Mouse (Mus musculus) skeletal muscle tissue, adult 2 months (tissue): ENCODE measurements around the gene Itm2b.
A peak's percentile ranks its signal among the peaks of the same experiment; 100 is the strongest.

Experiments used
- DNase-seq: peaks from one replicate; pipeline ENCODE4 v3.0.0-alpha.2; 2012; ENCODE audit warnings: low read depth, low spot score

The Itm2b gene

GRCm38 (mm10) chr14:73394263-73395006 lies 9.3 kb upstream of the Itm2b start:
- DNase-seq = no peak

- no peak for DNase-seq
Observed at GRCm38 (mm10) chr14:73391457-73391856, 6.4 kb upstream of the Itm2b start.

GRCm38 (mm10) chr14:73390196-73390595 lies 5.1 kb upstream of the Itm2b start:
- DNase-seq = no peak

GRCm38 (mm10) chr14:73389059-73389458 lies 4.0 kb upstream of the Itm2b start:
- DNase-seq = no peak

GRCm38 (mm10) chr14:73388546-73388945 lies 3.5 kb upstream of the Itm2b start:
- peak; percentile 66 for DNase-seq

GRCm38 (mm10) chr14:73386493-73386892 lies 1.4 kb upstream of the Itm2b start:
- no peak for DNase-seq

GRCm38 (mm10) chr14:73385720-73386374 lies 758 bp upstream of the Itm2b start:
- no peak for DNase-seq

GRCm38 (mm10) chr14:73384546-73384912 lies 560 bp downstream of the Itm2b start:
- DNase-seq = peak; percentile 64

GRCm38 (mm10) chr14:73383746-73384145 lies 1.3 kb downstream of the Itm2b start:
- DNase-seq = no peak

GRCm38 (mm10) chr14:73382699-73383098 lies 2.4 kb downstream of the Itm2b start:
- peak; percentile 88 for DNase-seq

GRCm38 (mm10) chr14:73381559-73381958 lies 3.5 kb downstream of the Itm2b start:
- DNase-seq = no peak

- DNase-seq = no peak
Observed at GRCm38 (mm10) chr14:73377804-73378203, 7.3 kb downstream of the Itm2b start.

- no peak for DNase-seq
Observed at GRCm38 (mm10) chr14:73376920-73377319, 8.2 kb downstream of the Itm2b start.

- no peak for DNase-seq
Observed at GRCm38 (mm10) chr14:73375903-73376302, 9.2 kb downstream of the Itm2b start.

GRCm38 (mm10) chr14:73375445-73375844 lies 9.6 kb downstream of the Itm2b start:
- DNase-seq = no peak

- peak; percentile 59 for DNase-seq
Observed at GRCm38 (mm10) chr14:73374315-73374890, 10.7 kb downstream of the Itm2b start.

GRCm38 (mm10) chr14:73373606-73374005 lies 11.5 kb downstream of the Itm2b start:
- DNase-seq = no peak

- DNase-seq = no peak
Observed at GRCm38 (mm10) chr14:73372990-73373389, 12.1 kb downstream of the Itm2b start.

- no peak for DNase-seq
Observed at GRCm38 (mm10) chr14:73371577-73371976, 13.5 kb downstream of the Itm2b start.

- no peak for DNase-seq
Observed at GRCm38 (mm10) chr14:73370695-73371372, 14.3 kb downstream of the Itm2b start.

- no peak for DNase-seq
Observed at GRCm38 (mm10) chr14:73370078-73370670, 14.9 kb downstream of the Itm2b start.

- DNase-seq = peak; percentile 62
Observed at GRCm38 (mm10) chr14:73369634-73370033, 15.5 kb downstream of the Itm2b start.
